Mouse (Mus musculus) cortical plate, adult 2 months (tissue): ENCODE data around the gene Pex11a. TPM values are rescaled to one million over a fixed set of nuclear protein-coding genes. Genes with fewer than 3 reads are reported as not detected.
"Not testable (repeated sequence)": the region's sequence is repeated elsewhere in the genome, so short reads cannot be mapped to it uniquely, and the experiment has no call there.

Experiments
- H3K27ac ChIP-seq: fragments of 200-500 bp; 2 replicates; pipeline ENCODE4 v1.5.1; 2012; ENCODE audit warnings: low read length, control low read depth, inconsistent platforms; ENCODE audit not compliant: insufficient read depth
- H3K4me1 ChIP-seq: fragments of 200-500 bp; 2 replicates; pipeline ENCODE4 v1.6.1; 2011; ENCODE audit warnings: low read length; ENCODE audit not compliant: control insufficient read depth, insufficient read depth
- H3K4me3 ChIP-seq: fragments of 200-500 bp; 2 replicates; pipeline ENCODE4 v1.5.1; 2011; ENCODE audit warnings: mild to moderate bottlenecking, low read length, control low read depth; ENCODE audit not compliant: insufficient read depth
- CTCF ChIP-seq: fragments of 200-500 bp; IDR thresholded peaks from 2 replicates; pipeline ENCODE4 v1.5.1; 2011; ENCODE audit warnings: mild to moderate bottlenecking, control low read depth, low read length; ENCODE audit not compliant: insufficient read depth; ENCODE audit errors: extremely low read depth
- POLR2A ChIP-seq: fragments of 200-500 bp; IDR thresholded peaks from 2 replicates; pipeline ENCODE4 v1.6.1; 2011; ENCODE audit warnings: mild to moderate bottlenecking, low read length, control low read depth; ENCODE audit not compliant: insufficient read depth; ENCODE audit errors: extremely low read depth
- polyA plus RNA-seq: library from polyadenylated mRNA; depleted of rRNA; stranded (reverse); fragments of >200 nt; gene quantifications from 2 replicates; pipeline ENCODE4 v1.2.3, GENCODE M21; 2012; rRNA removed

The Pex11a gene
- polyA plus RNA-seq = 11.4 and 12.4 TPM in 2 replicates

GRCm38 (mm10) chr7:79742659-79743536, at the start of gene Pex11a, which contains the start of gene Wdr93:
Gene Pex11a (minus strand): TSS chr7:79743131.
Gene Wdr93 (plus strand): TSS chr7:79743163.
- H3K4me1 ChIP-seq = peaks cover 1% of the 10 kb centered on the region; the same call in 1 of the 2 replicates
- no peak within 1 kb of the TSS for H3K27ac ChIP-seq
- no peak for TF ChIP-seq CTCF
- TF ChIP-seq POLR2A = 0 out of 2 replicates have a peak, but pooled peaks have one; percentile 19
- peak within 1 kb of the TSS; percentile 49 for H3K4me3 ChIP-seq

- H3K27ac ChIP-seq, H3K4me1 ChIP-seq, H3K4me3 ChIP-seq: not testable (repeated sequence)
These were observed 46.9 kb upstream of the Pex11a start for GRCm38 (mm10) chr7:79789812-79790211.

GRCm38 (mm10) chr7:79786295-79786694, 43.4 kb upstream of the Pex11a start:
- Histone ChIP-seq H3K27ac (no peak overlapping the region), H3K4me1 (no peaks in the 10 kb centered on the region), H3K4me3 (no peak overlapping the region)
- TF ChIP-seq CTCF (peak; percentile 75), POLR2A (no peak)

DNA sequence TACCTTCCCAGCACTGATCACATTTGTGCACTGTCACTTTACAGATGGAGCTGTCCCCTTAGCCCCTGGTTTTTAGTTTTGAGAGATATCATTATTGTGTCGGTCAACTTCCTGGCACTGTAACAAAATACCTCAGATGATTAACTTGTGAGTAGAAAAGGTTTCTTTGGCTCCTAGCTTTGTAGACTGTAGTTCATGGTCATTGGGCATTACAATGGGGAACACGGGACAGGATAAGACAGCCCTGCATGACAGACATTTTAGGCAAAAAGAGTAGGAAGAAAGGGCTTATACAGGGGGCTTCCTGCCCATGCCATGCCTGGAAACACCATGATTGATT, 39.6 kb upstream of the Pex11a start:
- no peak for TF ChIP-seq POLR2A
- no peak for TF ChIP-seq CTCF
- peaks cover 2% of the 10 kb centered on the region; the same call in 1 of the 2 replicates for H3K4me1 ChIP-seq
- H3K27ac ChIP-seq = no peak overlapping the region
- no peak overlapping the region for H3K4me3 ChIP-seq

- Histone ChIP-seq H3K4me1 (peaks cover 2% of the 10 kb centered on the region; the same call in 1 of the 2 replicates), H3K27ac (no peak overlapping the region), H3K4me3 (no peak overlapping the region)
- no peak for TF ChIP-seq POLR2A
- TF ChIP-seq CTCF = no peak
These were observed 39.0 kb upstream of the Pex11a start for GRCm38 (mm10) chr7:79781826-79782515.

DNA sequence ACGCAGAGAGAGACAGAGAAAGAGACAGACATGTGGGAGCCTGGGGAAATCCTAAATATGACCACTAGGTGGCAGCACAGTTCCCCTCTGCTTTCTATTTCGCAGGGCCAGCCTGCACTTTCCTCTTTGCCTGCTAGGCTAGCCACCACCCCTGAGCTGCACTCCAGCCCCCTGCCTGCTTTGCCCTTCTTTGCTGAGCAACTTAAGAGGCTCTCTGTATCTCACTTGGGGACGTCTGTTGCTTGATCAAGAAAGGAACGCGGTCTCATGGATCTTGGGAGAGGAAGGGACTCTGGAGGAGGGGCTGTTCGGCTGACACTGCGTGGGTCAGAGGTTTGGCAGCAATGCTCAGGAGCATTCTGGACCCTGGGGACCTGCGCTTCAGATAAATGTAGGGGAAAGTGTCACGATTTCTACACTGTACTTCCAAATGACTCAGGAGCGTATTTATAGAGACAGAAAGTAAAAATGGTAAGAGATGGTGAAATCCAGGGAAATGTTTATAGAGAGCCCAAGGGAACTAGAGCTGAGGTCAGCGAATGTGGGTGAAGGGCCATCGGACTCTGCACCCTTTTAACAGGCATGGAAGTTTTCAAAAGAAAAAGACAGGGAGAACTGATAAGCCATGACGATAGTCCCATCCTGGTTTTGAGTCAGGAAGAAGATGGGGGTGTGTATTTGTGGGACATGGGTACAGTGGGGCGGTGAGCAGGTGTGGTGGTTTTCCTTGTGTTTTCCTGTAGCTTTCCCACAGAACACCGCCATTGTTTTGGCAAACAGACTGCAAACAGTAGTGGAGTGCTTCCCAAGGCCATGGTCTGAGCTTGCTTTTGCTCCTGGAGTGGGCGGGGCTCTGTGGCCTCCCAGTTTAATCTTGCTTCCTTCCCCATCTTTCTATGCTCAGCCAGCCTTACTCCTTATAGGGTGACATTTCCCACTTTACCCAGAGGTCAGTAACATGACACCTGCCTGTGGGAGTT, 38.0 kb upstream of the Pex11a start:
- peaks cover 2% of the 10 kb centered on the region; the same call in 1 of the 2 replicates for H3K4me1 ChIP-seq
- TF ChIP-seq POLR2A (no peak), CTCF (peak; percentile 84)
- H3K4me3 ChIP-seq = peak overlapping the region; percentile 22
- no peak overlapping the region for H3K27ac ChIP-seq

DNA sequence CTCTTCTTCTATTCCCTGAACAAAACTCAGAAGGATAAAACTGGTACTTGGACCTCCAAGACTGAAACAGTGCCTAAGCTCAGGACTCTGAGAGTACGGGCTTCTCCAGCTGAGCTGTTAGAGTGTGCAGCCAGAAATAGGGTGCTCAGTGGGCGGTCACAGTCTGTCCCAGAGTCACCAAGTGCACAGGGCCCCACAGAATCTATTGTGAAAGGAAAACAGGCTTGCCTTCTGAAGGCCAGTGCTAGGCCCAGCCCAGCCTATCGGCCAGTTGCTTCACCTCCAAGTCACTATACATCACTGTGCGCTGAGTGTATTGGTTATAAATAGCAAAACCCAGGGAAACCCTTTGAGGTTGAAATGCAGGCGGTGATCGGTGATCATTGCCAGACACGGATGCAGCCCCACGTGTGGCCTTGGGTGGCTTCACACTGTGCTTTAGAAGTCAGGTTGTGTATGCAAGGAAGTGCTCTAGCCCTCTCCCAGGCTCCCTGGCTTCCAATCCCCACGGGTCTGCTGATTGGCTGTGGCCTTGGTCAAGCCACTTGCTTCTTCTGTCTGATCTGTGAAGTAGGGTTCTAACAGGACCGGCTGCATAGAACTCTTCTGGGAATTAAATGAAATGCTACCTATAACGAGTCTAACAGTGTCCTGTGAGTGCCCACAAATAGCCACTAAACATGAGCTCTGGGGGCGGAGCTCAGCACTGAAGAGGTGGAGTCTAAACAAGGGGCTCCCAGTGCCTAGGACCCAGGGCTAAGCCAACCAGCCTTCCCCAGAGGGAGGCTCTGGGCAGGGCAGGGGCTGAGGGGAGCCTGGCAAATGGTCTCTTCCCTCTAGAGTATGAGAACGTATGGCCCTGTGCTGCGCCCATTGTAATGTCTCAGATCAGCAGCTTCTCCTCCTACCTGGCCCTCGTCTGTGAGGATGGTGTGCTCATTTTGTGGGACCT, 28.9 kb upstream of the Pex11a start:
- TF ChIP-seq POLR2A (no peak), CTCF (no peak)
- Histone ChIP-seq H3K27ac (no peak overlapping the region), H3K4me1 (0 out of 2 replicates have a peak, but pooled peaks cover 3% of the 10 kb centered on the region), H3K4me3 (no peak overlapping the region)

DNA sequence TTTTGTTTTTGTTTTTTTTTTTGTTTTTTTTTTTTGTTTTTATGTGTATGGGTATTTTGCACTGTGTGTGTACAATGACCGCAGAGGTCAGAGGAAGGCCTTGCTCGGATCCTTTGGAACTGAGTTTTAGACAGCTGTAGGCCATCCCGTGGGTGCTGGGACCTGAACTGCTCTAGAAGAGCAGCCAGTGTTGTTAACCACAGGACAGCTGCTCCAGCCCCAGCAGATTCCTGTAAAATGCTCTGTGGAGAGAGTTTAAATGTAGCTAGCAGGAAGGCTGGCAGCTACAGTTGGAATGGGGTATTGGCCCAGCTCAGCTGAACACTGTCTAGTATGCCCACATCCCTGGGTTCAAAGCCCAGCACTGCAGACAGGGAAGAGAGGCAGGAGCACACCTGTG, 26.7 kb upstream of the Pex11a start:
- no peak for TF ChIP-seq CTCF

GRCm38 (mm10) chr7:79765991-79766390, 23.1 kb upstream of the Pex11a start:
- Histone ChIP-seq H3K4me3 (no peak overlapping the region), H3K4me1 (no peaks in the 10 kb centered on the region), H3K27ac (no peak overlapping the region)
- TF ChIP-seq CTCF = no peak
- TF ChIP-seq POLR2A = no peak

More for the DNA sequence above, 26.7 kb upstream of the Pex11a start:
- Histone ChIP-seq H3K4me1 (0 out of 2 replicates have a peak, but pooled peaks cover 3% of the 10 kb centered on the region), H3K4me3 (no peak overlapping the region), H3K27ac (no peak overlapping the region)
